Mouse (Mus musculus) hindbrain, embryonic 13.5 days (tissue): ENCODE results near the gene Fig4. TPM values are rescaled to one million over a fixed set of nuclear protein-coding genes. Genes with fewer than 3 reads are reported as not detected.

Experiments
- ATAC-seq: fragments of 200-750 bp; cut with Nextera tagmentation; 2 replicates; pipeline ENCODE4 v1.8.0; 2017; ENCODE audit warnings: moderate TSS enrichment; ENCODE audit not compliant: low FRiP score
- H3K27ac ChIP-seq: fragments of 300-500 bp; sonication (generic); 2 replicates; pipeline ENCODE4 v1.5.1; 2015; ENCODE audit warnings: inconsistent platforms, mild to moderate bottlenecking, moderate library complexity
- H3K27me3 ChIP-seq: fragments of 300-500 bp; sonication (generic); 2 replicates; pipeline ENCODE4 v1.6.1; 2015; ENCODE audit warnings: mild to moderate bottlenecking, inconsistent platforms
- H3K36me3 ChIP-seq: fragments of 300-500 bp; sonication (generic); 2 replicates; pipeline ENCODE4 v1.6.1; 2015; ENCODE audit warnings: mild to moderate bottlenecking, inconsistent platforms
- H3K4me1 ChIP-seq: fragments of 300-500 bp; sonication (generic); replicated peaks from 2 replicates; pipeline ENCODE4 v1.6.1; 2015; ENCODE audit warnings: inconsistent platforms
- H3K4me2 ChIP-seq: fragments of 300-500 bp; sonication (generic); 2 replicates; pipeline ENCODE4 v1.6.1; 2015; ENCODE audit warnings: inconsistent platforms, mild to moderate bottlenecking, moderate library complexity
- H3K4me3 ChIP-seq: fragments of 300-500 bp; sonication (generic); 2 replicates; pipeline ENCODE4 v1.5.1; 2015; ENCODE audit warnings: mild to moderate bottlenecking, inconsistent platforms
- H3K9ac ChIP-seq: fragments of 300-500 bp; sonication (generic); 2 replicates; pipeline ENCODE4 v1.6.1; 2015; ENCODE audit warnings: mild to moderate bottlenecking, inconsistent platforms
- H3K9me3 ChIP-seq: fragments of 300-500 bp; sonication (generic); 2 replicates; pipeline ENCODE4 v1.6.1; 2016; ENCODE audit warnings: inconsistent platforms
- WGBS: fragments of 180-500 bp; shearing (Covaris S2); methylation state at CpG from one replicate; pipeline ENCODE4 v1.1.7; 2015; 5-methylcytosine and 5-hydroxymethylcytosine counted together
- polyA plus RNA-seq: library from polyadenylated mRNA; unstranded; fragments of >200 nt; fragmentation: Nextera tagmentation; extraction: Ambion mirVana; gene quantifications from 2 replicates; pipeline ENCODE4 v1.2.1, GENCODE M21; 2015

Gene Fig4
- polyA plus RNA-seq, 1 experiment from 2014 or later, result 28.0 TPM

DNA sequence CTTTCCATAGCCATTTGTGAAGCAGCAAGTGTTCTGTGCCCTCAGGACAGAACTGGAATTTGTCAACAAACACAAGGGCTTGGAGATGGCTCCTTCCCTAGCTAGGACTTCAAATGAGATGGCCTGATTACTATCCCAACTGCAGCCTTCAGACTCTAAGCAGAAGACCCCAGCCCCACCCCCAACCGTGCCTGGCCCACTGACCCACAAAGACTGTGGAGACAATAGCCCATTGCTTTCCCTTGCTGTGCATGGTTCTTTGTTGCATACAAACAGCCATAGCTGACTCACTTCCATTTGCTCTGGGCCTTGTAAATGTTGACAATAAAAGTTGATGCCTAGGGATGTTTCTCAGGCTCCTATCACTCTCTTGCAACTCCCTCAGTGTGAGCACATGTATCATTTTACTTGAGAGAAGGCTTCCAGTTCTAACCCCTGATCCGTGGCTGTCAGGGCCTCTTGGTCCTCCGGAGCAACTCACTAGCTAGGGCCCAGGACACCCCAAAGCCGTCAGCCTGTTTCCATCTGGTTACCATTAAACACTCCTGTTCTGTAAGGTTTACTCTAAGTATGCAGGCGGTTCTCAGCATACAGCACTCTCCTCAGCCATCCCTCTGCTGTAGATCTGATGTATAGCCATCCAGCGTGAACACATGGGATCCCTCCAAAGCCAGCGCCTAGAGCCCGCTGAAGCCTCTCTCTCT, 52.9 kb downstream of the Fig4 start:
- WGBS, result 54% methylated on average over 8 of the region's 8 CpGs
- no peak overlapping the region for H3K4me2 ChIP-seq

DNA sequence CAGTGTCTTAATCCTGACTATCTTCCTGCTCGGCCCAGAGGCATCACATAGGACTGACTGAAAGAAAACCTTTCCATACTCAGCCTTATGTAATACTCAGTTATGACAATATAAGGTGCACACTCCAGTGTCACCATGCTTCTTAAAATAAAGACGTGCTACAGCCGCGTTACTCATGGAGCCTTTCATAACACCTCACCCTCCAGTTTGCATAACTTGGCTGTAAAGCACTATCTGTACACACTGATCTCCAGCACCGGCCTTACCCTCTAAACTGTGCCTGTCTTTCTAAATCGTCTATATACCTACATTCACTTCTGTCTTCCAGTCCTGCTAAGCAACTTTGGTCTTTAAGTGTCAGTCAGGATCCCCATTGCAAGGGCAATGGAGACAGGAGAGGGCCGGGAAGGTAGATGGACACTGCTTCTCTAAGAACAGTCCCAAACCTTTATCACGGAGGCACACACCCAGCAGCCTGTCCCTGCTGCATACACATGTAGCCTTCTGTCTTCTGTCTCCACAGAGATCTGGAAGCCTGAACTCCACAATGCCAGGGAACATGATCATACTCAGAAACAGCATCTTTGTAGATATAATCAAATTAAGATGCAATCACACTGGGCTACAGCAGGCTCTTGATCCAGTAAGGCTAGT, 53.9 kb downstream of the Fig4 start:
- no peak overlapping the region for H3K4me3 ChIP-seq
- H3K9ac ChIP-seq, result no peak overlapping the region
- H3K9me3 ChIP-seq, result 0 out of 2 replicates have a peak, but pooled peaks cover 3% of the 10 kb centered on the region
- no peak overlapping the region for H3K27ac ChIP-seq
- H3K36me3 ChIP-seq, result peaks cover 49% of the 10 kb centered on the region
- 94% methylated on average over 8 of the region's 8 CpGs for WGBS
- H3K27me3 ChIP-seq, result no peaks in the 10 kb centered on the region
- H3K4me1 ChIP-seq, result peaks cover 13% of the 10 kb centered on the region
- ATAC-seq, result no peak
- no peak overlapping the region for H3K4me2 ChIP-seq

More for the DNA sequence above, 52.9 kb downstream of the Fig4 start:
- Histone ChIP-seq H3K9ac (no peak overlapping the region), H3K4me1 (peaks cover 10% of the 10 kb centered on the region), H3K36me3 (peaks cover 53% of the 10 kb centered on the region), H3K9me3 (0 out of 2 replicates have a peak, but pooled peaks cover 3% of the 10 kb centered on the region), H3K27me3 (no peaks in the 10 kb centered on the region), H3K4me3 (no peak overlapping the region), H3K27ac (no peak overlapping the region)
- ATAC-seq, result no peak

DNA sequence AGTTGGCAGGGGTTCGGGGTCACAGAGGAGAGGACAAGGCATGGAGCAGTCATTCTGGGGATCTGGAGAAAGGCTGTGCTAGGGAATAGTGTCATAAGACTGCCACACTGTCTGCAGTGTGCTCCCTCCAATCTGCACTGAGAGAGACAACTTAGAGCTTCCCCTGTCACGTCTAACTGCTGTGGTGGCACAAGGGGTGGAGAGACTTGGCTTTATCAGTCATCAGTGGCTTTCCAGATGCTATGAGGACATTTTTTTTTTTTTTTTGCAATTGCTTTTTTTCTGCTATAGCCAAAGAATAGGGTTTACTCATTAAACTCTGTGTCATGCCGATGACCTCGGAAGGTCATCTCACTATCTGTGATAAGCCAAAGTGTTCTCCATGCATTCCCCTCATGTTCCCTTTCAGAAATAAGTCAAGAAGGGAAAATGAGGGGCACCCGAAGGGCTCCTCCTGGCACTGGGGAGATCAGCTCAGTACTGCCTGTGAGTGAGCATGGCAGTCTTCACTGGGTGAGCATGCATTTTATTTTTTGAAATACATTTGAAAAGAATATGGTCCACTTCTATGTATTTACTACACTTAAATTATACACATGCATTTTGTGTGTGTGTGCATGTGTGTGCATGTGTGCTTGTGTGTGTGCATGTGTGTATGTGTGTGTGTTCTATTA, 55.1 kb downstream of the Fig4 start:
- WGBS, result 89% methylated on average over 5 of the region's 5 CpGs
- Histone ChIP-seq H3K4me3 (no peak overlapping the region), H3K9ac (no peak overlapping the region)

DNA sequence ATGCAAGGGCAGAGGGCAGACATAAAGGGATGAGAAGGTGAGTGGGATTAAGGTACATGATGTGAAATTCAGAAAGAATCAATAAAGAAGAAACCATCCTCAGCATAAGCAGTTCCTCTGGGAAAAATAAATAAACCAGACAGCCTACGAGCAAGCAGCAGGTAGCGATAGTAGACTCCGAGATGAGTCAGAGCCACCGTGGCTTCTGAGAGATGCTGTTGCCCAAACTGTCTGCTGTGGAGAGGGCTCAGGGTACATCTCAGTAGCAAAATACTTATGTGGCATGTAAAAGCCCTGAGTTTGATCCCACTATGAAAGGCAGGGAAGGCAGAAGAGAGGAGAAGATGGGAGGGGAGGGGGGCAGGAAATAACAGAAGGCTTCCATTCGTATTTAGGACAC, 56.9 kb downstream of the Fig4 start:
- ATAC-seq, result no peak
- 70% methylated on average over 5 of the region's 5 CpGs for WGBS
- no peaks in the 10 kb centered on the region for H3K9me3 ChIP-seq
- no peak overlapping the region for H3K4me2 ChIP-seq
- no peak overlapping the region for H3K9ac ChIP-seq
- peaks cover 34% of the 10 kb centered on the region for H3K36me3 ChIP-seq
- no peaks in the 10 kb centered on the region for H3K27me3 ChIP-seq
- H3K27ac ChIP-seq, result no peak overlapping the region
- peaks cover 13% of the 10 kb centered on the region for H3K4me1 ChIP-seq
- no peak overlapping the region for H3K4me3 ChIP-seq

More for the DNA sequence above, 55.1 kb downstream of the Fig4 start:
- Histone ChIP-seq H3K36me3 (peaks cover 49% of the 10 kb centered on the region), H3K9me3 (no peaks in the 10 kb centered on the region), H3K4me1 (peaks cover 13% of the 10 kb centered on the region), H3K27me3 (no peaks in the 10 kb centered on the region), H3K4me2 (no peak overlapping the region), H3K27ac (no peak overlapping the region)
- ATAC-seq, result no peak

DNA sequence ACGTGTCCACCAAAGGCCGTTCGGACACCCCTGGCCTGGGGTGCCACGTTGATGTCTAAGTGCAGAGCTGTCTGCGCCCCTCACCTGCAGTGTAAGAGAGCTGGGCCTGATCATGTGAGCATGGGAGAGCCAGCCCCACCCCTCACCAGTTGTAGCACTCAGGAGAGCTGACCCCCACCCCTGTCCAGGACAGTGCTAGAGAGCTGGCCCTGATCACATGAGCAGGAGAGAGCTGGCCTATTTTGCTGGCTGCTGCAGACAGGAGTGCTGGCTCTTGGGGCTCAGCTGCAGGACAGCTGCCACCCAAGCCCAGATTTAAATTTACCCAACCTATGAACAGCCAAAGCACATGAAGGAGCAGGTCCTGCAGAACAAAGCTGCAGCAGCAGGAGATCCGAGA, 57.6 kb downstream of the Fig4 start:
- Histone ChIP-seq H3K9me3 (no peaks in the 10 kb centered on the region), H3K4me3 (no peak overlapping the region), H3K9ac (no peak overlapping the region), H3K4me1 (peaks cover 13% of the 10 kb centered on the region), H3K4me2 (no peak overlapping the region), H3K36me3 (peaks cover 30% of the 10 kb centered on the region; the same call in 1 of the 2 replicates), H3K27me3 (no peaks in the 10 kb centered on the region), H3K27ac (no peak overlapping the region)
- ATAC-seq, result peak; percentile 32; the same call in 1 of the 2 replicates
- 85% methylated on average over 6 of the region's 6 CpGs for WGBS

DNA sequence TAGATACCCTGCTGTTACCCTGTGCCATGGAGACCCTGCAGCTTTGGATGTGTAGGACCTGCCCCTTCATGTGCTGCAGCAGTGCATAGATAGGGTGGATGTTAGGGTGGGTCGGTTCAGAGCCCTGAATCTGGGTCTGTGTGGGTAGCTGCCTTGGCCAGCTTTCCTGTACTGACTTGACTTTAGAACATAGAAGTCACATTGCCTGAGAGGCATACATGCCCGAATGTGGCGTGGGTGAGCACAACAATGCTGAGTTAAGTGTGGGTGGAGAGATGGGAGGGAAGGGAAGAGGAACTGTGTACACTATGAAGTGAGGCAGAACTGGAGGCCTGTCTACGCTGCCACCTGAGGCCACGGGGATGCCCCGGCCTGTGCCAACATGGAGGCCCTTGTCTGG, 58.0 kb downstream of the Fig4 start:
- no peak overlapping the region for H3K4me3 ChIP-seq
- WGBS, result 86% methylated on average over 6 of the region's 6 CpGs
- H3K9ac ChIP-seq, result no peak overlapping the region
- no peak for ATAC-seq
- H3K27ac ChIP-seq, result no peak overlapping the region
- peaks cover 30% of the 10 kb centered on the region; the same call in 1 of the 2 replicates for H3K36me3 ChIP-seq
- H3K4me1 ChIP-seq, result peaks cover 13% of the 10 kb centered on the region
- no peaks in the 10 kb centered on the region for H3K27me3 ChIP-seq
- no peaks in the 10 kb centered on the region for H3K9me3 ChIP-seq
- no peak overlapping the region for H3K4me2 ChIP-seq

DNA sequence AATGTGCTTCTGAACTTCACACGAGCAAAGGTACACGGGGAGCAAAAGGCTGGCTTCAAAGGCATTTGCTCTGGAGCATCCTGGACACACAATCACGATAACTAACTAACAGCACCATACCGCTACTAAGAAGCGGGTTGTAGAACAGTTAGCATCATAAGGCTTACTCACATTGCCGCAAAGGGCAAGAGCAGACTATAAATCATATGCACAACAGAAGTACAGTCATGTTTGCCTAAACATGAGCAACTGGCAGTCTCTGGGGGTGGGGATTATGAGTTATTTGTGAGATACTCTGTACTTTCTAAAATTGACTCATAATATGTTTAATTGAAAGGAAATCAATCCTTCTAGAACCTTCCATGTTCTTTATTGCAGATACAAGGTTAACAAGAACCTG, 59.1 kb downstream of the Fig4 start:
- no peak for ATAC-seq

DNA sequence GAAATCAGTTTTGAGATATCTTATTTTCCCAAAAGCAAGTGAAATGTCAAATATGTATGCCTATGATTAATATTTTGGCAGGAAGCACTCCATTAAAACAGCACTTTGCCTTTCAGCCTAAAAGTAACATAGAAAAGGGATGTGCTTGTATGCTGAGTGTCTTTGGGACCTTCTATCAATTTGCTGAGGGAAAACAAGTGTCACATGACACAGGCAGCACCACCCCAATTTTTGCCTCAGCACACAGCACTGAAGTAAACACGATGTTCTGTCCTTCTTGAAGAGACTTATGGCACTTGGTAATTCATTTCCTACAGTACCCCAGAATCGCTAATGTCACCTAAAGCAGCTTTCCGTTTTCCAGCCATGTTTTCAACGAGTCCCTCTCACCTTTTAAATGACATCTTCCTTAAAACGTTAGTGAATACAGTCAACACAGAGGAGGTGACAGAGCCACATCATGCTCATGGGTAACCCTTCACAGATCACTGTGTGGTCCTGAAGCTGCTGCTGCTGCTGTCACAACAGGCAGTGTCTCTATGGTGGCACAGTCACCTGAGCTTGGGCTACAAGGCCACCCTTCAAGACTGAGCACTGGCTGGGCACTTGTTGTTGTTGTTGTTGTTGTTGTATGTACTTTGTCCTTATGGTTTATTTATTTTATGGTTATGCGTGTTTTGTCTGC, 61.4 kb downstream of the Fig4 start:
- Histone ChIP-seq H3K27ac (no peak overlapping the region), H3K4me3 (no peak overlapping the region), H3K9ac (no peak overlapping the region), H3K36me3 (peaks cover 35% of the 10 kb centered on the region), H3K9me3 (no peaks in the 10 kb centered on the region), H3K27me3 (no peaks in the 10 kb centered on the region), H3K4me1 (peaks cover 13% of the 10 kb centered on the region), H3K4me2 (no peak overlapping the region)
- no peak for ATAC-seq
- WGBS, result 87% methylated on average over 6 of the region's 6 CpGs

More for the DNA sequence above, 59.1 kb downstream of the Fig4 start:
- Histone ChIP-seq H3K4me2 (no peak overlapping the region), H3K27me3 (no peaks in the 10 kb centered on the region), H3K36me3 (0 out of 2 replicates have a peak, but pooled peaks cover 25% of the 10 kb centered on the region), H3K9ac (no peak overlapping the region), H3K4me3 (no peak overlapping the region), H3K4me1 (peaks cover 13% of the 10 kb centered on the region), H3K9me3 (no peaks in the 10 kb centered on the region), H3K27ac (no peak overlapping the region)
- 95% methylated on average over 6 of the region's 6 CpGs for WGBS

DNA sequence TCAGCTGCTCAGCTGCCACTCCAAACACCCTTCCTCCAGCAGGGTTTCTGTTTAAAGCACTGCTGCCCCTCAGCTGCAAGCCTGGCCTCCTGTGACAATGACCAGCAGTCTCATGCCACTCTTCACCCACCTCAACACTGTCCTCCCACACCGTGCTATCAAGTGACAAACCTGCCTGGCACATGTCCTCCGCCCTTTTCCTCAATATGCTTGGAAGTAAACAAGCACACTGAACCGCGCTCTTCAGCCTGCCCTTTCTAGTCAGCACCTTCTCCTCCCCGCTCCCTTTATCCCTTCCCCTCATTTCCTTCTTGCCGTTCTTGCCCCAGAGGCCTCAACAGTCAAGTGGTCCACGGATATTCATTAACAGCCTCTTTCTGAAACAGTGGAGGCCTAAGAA, 62.0 kb downstream of the Fig4 start:
- H3K27ac ChIP-seq, result no peak overlapping the region
- no peak overlapping the region for H3K4me3 ChIP-seq
- WGBS, result 68% methylated on average over 7 of the region's 7 CpGs
- no peak overlapping the region for H3K4me2 ChIP-seq
- peaks cover 10% of the 10 kb centered on the region for H3K4me1 ChIP-seq
- H3K9ac ChIP-seq, result no peak overlapping the region
- H3K9me3 ChIP-seq, result no peaks in the 10 kb centered on the region
- ATAC-seq, result no peak
- no peaks in the 10 kb centered on the region for H3K27me3 ChIP-seq
- peaks cover 35% of the 10 kb centered on the region for H3K36me3 ChIP-seq

DNA sequence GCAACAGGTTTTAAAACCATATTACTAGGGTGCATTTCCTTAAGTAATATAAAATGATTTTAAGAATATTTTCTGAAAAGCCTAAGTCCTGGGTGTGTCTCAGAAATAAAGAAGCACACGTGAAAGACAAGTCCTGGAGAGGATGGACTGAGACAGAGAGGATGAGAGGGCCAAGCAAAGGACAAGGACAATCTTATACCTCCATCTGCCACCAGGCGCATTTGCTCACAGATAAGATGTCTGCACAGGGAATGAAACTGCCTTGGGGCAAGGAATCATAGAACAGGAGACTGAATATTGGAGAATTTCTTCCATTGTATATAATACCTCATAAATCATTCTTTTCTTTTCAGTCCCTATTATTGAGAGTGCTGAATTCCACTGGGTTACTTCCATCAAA, 67.0 kb downstream of the Fig4 start:
- no peak overlapping the region for H3K4me2 ChIP-seq
- H3K27ac ChIP-seq, result no peak overlapping the region
- no peak overlapping the region for H3K9ac ChIP-seq
- peaks cover 21% of the 10 kb centered on the region for H3K36me3 ChIP-seq
- H3K4me3 ChIP-seq, result no peak overlapping the region
- H3K27me3 ChIP-seq, result no peaks in the 10 kb centered on the region
- no peak for ATAC-seq
- 88% methylated on average over 2 of the region's 2 CpGs for WGBS
- H3K4me1 ChIP-seq, result no peaks in the 10 kb centered on the region
- H3K9me3 ChIP-seq, result no peaks in the 10 kb centered on the region

DNA sequence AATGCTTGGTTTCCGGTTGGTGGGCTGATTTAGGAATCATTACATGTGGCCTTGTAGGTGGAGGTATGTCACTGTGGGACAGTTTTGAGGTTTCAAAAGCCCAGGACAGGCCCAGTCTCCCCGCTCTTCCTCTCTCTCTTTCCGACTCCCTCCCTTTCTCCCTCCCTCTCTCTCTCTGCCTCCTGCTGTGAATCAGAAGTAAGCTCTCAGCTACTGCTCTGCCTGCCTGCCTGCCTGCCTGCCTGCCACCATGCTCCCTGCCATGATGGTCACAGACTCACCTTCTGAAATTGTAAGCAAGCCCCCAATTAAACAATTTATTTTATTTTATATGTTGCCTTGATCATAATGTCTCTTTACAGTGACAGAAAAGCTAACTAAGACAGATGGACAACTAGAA, 67.5 kb downstream of the Fig4 start:
- Histone ChIP-seq H3K9me3 (no peaks in the 10 kb centered on the region), H3K9ac (no peak overlapping the region), H3K27ac (no peak overlapping the region), H3K4me3 (no peak overlapping the region), H3K27me3 (no peaks in the 10 kb centered on the region), H3K4me1 (no peaks in the 10 kb centered on the region), H3K36me3 (peaks cover 21% of the 10 kb centered on the region), H3K4me2 (no peak overlapping the region)
- no peak for ATAC-seq
- 85% methylated on average over 3 of the region's 3 CpGs for WGBS

DNA sequence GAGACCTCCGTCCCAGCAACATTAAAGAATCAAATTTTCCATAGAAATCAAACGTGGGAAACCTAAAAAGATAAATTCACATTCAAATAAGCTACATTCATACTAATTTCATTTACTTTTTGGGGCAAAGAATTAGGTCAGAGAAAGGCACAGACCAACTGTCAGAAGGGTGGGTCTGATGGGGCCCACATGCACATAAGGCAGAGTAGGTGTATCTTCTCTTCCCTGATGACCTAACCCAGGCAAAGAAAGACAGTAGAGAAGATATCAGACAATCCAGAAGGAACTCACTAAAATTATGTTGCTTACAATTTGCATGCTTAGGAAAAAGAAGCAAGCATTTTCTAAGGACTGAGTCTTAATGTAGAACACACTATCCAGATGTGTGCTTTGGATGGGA, 67.9 kb downstream of the Fig4 start:
- H3K9me3 ChIP-seq, result no peaks in the 10 kb centered on the region
- H3K4me3 ChIP-seq, result no peak overlapping the region
- no peaks in the 10 kb centered on the region for H3K4me1 ChIP-seq
- H3K36me3 ChIP-seq, result peaks cover 18% of the 10 kb centered on the region
- ATAC-seq, result no peak
- H3K27ac ChIP-seq, result no peak overlapping the region
- WGBS, result 94% methylated on average over 2 of the region's 2 CpGs
- H3K27me3 ChIP-seq, result no peaks in the 10 kb centered on the region
- no peak overlapping the region for H3K4me2 ChIP-seq
- H3K9ac ChIP-seq, result no peak overlapping the region
